Mouse (Mus musculus): ENCODE results near the gene Josd2.

GRCm38 (mm10) chr7:44520990-44521389, 53.2 kb downstream of the Josd2 start:
- no peak for TF ChIP-seq CTCF (IDR thresholded peaks at IDR 0.05; ENCODE audit: insufficient read depth, low read length)
- TF ChIP-seq POLR2A (IDR thresholded peaks at IDR 0.05; ENCODE audit: borderline replicate concordance, extremely low read depth, low read depth, low read length): no peak

Data from lung, adult 2 months (tissue).